Mouse (Mus musculus): Measurements from ENCODE around the gene Neurl1b.

DNA sequence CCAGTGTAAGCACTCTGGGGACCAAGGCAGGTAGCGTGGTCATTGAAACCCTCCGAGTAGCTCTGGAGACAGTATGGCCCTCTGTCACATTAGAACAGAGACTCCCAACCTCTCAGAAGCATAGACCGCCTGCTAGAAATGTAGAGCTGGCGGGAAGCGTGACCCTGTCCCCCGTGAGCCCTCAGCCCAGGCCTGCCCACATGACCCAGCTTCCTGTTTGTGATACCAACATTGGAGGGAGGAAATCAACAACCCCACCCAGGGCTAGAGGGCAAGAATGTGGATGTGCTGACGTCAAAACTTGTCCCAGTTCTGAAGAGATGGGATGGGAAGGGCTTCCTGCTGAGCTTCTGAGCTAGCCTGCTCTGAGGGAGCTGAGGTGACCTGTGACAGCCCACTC is 50.3 kb downstream of the Neurl1b start:
- TF ChIP-seq CTCF (conservative IDR thresholded peaks at IDR 0.05; ENCODE audit: insufficient read depth, insufficient read length, low read depth, low read length): no peak
- TF ChIP-seq POLR2A (IDR thresholded peaks at IDR 0.05; ENCODE audit: low read depth, low read length): peak; percentile 36
